Mouse (Mus musculus) heart, embryonic 16.5 days (tissue): ENCODE data around the gene Slc9c1. TPM values are rescaled to one million over a fixed set of nuclear protein-coding genes. Genes with fewer than 3 reads are reported as not detected.
"Not testable (repeated sequence)": the region's sequence is repeated elsewhere in the genome, so short reads cannot be mapped to it uniquely, and the experiment has no call there.

Experiments
- ATAC-seq: fragments of 200-750 bp; cut with Nextera tagmentation; replicated peaks from 2 replicates; pipeline ENCODE4 v1.8.0; 2017; ENCODE audit warnings: moderate number of reproducible peaks; ENCODE audit not compliant: insufficient read depth, low FRiP score; ENCODE audit errors: extremely low read depth
- H3K27ac ChIP-seq: fragments of 300-500 bp; sonication (generic); 2 replicates; pipeline ENCODE4 v1.5.1; 2014; ENCODE audit warnings: mild to moderate bottlenecking, low read length, control low read depth, moderate library complexity
- H3K27me3 ChIP-seq: fragments of 300-500 bp; sonication (generic); 2 replicates; pipeline ENCODE4 v1.6.1; 2014; ENCODE audit warnings: low read length, mixed read lengths; ENCODE audit not compliant: control insufficient read depth, insufficient read depth
- H3K36me3 ChIP-seq: fragments of 300-500 bp; sonication (generic); 2 replicates; pipeline ENCODE4 v1.6.1; 2014; ENCODE audit not compliant: control insufficient read depth, insufficient read depth
- H3K4me1 ChIP-seq: fragments of 300-500 bp; sonication (generic); 2 replicates; pipeline ENCODE4 v1.6.1; 2014; ENCODE audit warnings: low read length, mixed read lengths; ENCODE audit not compliant: control insufficient read depth, insufficient read depth
- H3K4me2 ChIP-seq: fragments of 300-500 bp; sonication (generic); 2 replicates; pipeline ENCODE4 v1.6.1; 2014; ENCODE audit warnings: low read depth, mild to moderate bottlenecking, control low read depth, low read length
- H3K4me3 ChIP-seq: fragments of 300-500 bp; sonication (generic); 2 replicates; pipeline ENCODE4 v1.5.1; 2014; ENCODE audit warnings: mild to moderate bottlenecking, control low read depth, low read length
- H3K9ac ChIP-seq: fragments of 300-500 bp; sonication (generic); 2 replicates; pipeline ENCODE4 v1.6.1; 2014; ENCODE audit warnings: low read length, control low read depth
- H3K9me3 ChIP-seq: fragments of 300-500 bp; sonication (generic); replicated peaks from 2 replicates; pipeline ENCODE4 v1.6.1; 2016; ENCODE audit warnings: low read length; ENCODE audit not compliant: control insufficient read depth
- WGBS: fragments of 180-500 bp; shearing (Covaris S2); extraction: QIAGEN DNeasy Blood & Tissue Kit; methylation state at CpG from one replicate; pipeline ENCODE4 v1.1.7; 2014; 5-methylcytosine and 5-hydroxymethylcytosine counted together
- polyA plus RNA-seq: library from polyadenylated mRNA; unstranded; fragments of >200 nt; fragmentation: Nextera tagmentation; extraction: Ambion mirVana; gene quantifications from 2 replicates; pipeline ENCODE4 v1.2.1, GENCODE M21; 2015

Gene Slc9c1
- polyA plus RNA-seq = not detected in 2 replicates

- 87% methylated on average over 5 of the region's 5 CpGs for WGBS
- Histone ChIP-seq H3K4me2 (no peak within 1 kb of the TSS), H3K27ac (no peak within 1 kb of the TSS), H3K4me3 (no peak within 1 kb of the TSS), H3K4me1 (no peaks in the 10 kb centered on the region), H3K9ac (no peak within 1 kb of the TSS), H3K36me3 (no peaks in the 10 kb centered on the region), H3K9me3 (no peaks in the 10 kb centered on the region), H3K27me3 (no peaks in the 10 kb centered on the region)
- ATAC-seq = no peak
Observed at GRCm38 (mm10) chr16:45535009-45535408, at the start of gene Slc9c1. Gene Slc9c1 (plus strand): TSS chr16:45535309.

DNA sequence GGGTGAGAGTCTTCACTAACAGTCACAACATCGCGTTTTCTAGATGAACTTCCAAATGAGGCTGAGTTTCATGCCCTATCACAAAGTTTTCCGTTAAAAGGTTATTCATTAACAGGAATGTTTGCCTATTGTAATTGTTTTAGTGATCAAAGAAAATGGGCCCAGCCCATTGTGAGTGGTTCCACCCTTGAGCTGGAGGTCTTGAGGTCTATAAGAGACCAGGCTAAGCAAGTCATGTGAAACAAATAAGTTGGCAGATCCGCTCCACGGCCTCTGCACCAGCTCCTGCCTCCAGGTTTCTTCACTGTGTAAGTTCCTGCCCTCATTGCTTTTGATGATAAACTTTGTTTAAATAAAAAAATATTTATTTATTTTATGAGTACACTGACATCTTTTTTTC, 42.2 kb upstream of the Slc9c1 start, which contains the start of gene Gm609:
Gene Gm609, minus strand, starts transcription at position 43 of the 400 bp plus-strand sequence.
- Histone ChIP-seq H3K9me3 (no peaks in the 10 kb centered on the region), H3K4me2 (no peak within 1 kb of the TSS), H3K4me1 (no peaks in the 10 kb centered on the region), H3K4me3 (no peak within 1 kb of the TSS), H3K27me3 (no peaks in the 10 kb centered on the region), H3K36me3 (no peaks in the 10 kb centered on the region), H3K27ac (no peak within 1 kb of the TSS), H3K9ac (no peak within 1 kb of the TSS)
- ATAC-seq = no peak
- 76% methylated on average over 5 of the region's 5 CpGs for WGBS

DNA sequence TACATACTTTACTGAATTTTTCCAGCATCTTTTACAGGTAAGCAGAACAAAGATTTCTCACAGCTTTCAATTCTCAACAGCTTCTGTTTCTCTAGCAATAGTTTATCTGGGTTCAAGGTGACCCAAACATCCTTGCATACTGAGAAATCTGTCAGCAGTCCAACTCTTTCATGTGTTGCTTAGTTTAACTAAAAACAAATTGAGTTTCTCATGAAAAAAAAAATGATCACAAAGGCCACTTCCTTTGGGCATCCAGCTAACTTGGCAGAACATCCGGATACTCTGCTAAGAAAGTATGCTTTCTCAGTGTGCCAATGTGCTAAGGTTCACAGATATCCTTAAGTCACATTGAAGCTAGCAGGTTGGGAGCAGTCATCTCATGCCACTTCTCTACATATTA, 39.8 kb upstream of the Slc9c1 start:
- Histone ChIP-seq H3K9me3 (no peaks in the 10 kb centered on the region), H3K9ac (no peak overlapping the region), H3K4me3 (no peak overlapping the region), H3K27ac (no peak overlapping the region), H3K36me3 (no peaks in the 10 kb centered on the region), H3K27me3 (no peaks in the 10 kb centered on the region), H3K4me2 (no peak overlapping the region), H3K4me1 (no peaks in the 10 kb centered on the region)
- 71% methylated on average over 1 of the region's 1 CpGs for WGBS
- ATAC-seq = no peak

GRCm38 (mm10) chr16:45525551-45525950, 9.6 kb upstream of the Slc9c1 start:
- Histone ChIP-seq H3K9me3 (no peaks in the 10 kb centered on the region), H3K4me1 (no peaks in the 10 kb centered on the region), H3K27me3 (no peaks in the 10 kb centered on the region), H3K27ac (no peak overlapping the region), H3K4me2 (no peak overlapping the region), H3K9ac (no peak overlapping the region), H3K36me3 (no peaks in the 10 kb centered on the region), H3K4me3 (no peak overlapping the region)
- 70% methylated on average over 5 of the region's 5 CpGs for WGBS
- no peak for ATAC-seq

- ATAC-seq = no peak
- H3K4me3 ChIP-seq = no peak within 1 kb of the TSS
- H3K4me2 ChIP-seq = no peak within 1 kb of the TSS
- H3K36me3 ChIP-seq = no peaks in the 10 kb centered on the region
- 76% methylated on average over 4 of the region's 4 CpGs for WGBS
- H3K9me3 ChIP-seq = no peaks in the 10 kb centered on the region
- H3K27ac ChIP-seq = no peak within 1 kb of the TSS
- no peak within 1 kb of the TSS for H3K9ac ChIP-seq
- H3K4me1 ChIP-seq = no peaks in the 10 kb centered on the region
- no peaks in the 10 kb centered on the region for H3K27me3 ChIP-seq
Observed at GRCm38 (mm10) chr16:45531950-45532349, 3.2 kb upstream of the Slc9c1 start, which contains the start of gene Gm17783. Gene Gm17783 (minus strand): TSS chr16:45532050.

DNA sequence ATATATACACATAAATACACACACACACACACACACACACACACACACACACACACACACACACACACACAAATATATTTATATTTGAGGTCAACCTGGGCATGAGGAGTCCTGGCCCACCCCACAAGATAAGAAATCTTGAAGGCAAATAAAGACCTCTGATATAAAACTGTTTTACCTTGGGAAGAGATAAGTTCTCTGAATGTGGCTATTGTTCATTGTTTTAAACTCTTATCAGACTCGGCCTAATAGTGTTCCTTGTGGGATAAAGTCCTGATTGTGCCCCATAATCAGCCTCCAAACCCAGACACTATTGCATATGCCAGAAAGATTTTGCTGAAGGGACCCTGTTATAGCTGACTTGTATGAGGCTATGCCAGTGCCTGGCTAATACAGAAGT, 3.2 kb downstream of the Slc9c1 start:
- ATAC-seq, H3K9ac ChIP-seq, H3K36me3 ChIP-seq, H3K4me1 ChIP-seq, H3K9me3 ChIP-seq, H3K27me3 ChIP-seq, H3K4me3 ChIP-seq, H3K4me2 ChIP-seq, H3K27ac ChIP-seq: not testable (repeated sequence)
- WGBS = 51% methylated on average over 1 of the region's 1 CpGs

GRCm38 (mm10) chr16:45542108-45542507, 7.0 kb downstream of the Slc9c1 start:
- ATAC-seq = no peak
- H3K36me3 ChIP-seq = no peaks in the 10 kb centered on the region
- H3K4me1 ChIP-seq = no peaks in the 10 kb centered on the region

DNA sequence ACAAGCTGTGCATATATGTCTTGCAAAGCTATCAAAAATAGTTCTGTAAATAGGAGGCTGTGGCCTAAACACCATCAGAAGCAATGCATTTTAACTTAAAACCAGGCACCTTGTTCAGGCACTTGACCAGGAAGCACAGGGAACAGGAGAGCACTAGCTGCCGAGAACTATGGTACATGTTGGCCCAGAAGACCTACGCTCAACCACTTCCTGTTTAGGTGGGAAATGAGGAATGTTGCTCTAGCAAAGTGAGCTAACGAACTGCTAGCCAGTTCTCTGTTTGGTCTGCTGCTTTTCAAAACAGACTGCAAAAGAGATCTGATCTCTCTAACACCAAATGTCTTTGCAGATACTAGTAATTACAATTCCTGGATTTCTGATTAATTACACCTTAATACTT, 9.2 kb downstream of the Slc9c1 start:
- Histone ChIP-seq H3K4me3 (no peak overlapping the region), H3K4me1 (no peaks in the 10 kb centered on the region), H3K9ac (no peak overlapping the region), H3K4me2 (no peak overlapping the region), H3K27me3 (no peaks in the 10 kb centered on the region), H3K27ac (no peak overlapping the region), H3K9me3 (no peaks in the 10 kb centered on the region), H3K36me3 (no peaks in the 10 kb centered on the region)
- no peak for ATAC-seq
- WGBS = 59% methylated on average over 3 of the region's 3 CpGs

More at GRCm38 (mm10) chr16:45542108-45542507, 7.0 kb downstream of the Slc9c1 start:
- Histone ChIP-seq H3K9me3 (no peaks in the 10 kb centered on the region), H3K4me3 (no peak overlapping the region), H3K9ac (no peak overlapping the region), H3K27ac (no peak overlapping the region), H3K4me2 (no peak overlapping the region), H3K27me3 (no peaks in the 10 kb centered on the region)

DNA sequence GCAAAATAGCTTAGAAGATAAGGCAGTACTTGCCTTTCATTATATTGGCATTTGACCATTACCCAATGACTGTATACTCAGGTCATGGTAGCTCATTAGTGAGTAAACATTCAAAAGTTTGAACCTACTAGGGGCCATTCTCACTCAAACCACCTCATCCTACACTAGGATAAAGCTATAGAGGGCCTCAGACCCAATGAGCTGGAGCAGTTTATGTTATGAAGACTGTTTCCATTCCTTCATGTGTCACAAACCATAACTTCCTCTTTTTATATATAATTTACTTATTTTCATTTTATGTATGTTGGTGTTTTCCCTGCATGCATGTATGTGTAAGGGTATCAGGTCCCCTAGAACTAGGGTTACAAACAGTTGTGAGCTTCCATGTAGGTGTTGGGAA, 12.9 kb downstream of the Slc9c1 start:
- Histone ChIP-seq H3K4me3 (no peak overlapping the region), H3K4me2 (no peak overlapping the region), H3K9me3 (no peaks in the 10 kb centered on the region), H3K4me1 (no peaks in the 10 kb centered on the region), H3K9ac (no peak overlapping the region), H3K27ac (no peak overlapping the region), H3K36me3 (no peaks in the 10 kb centered on the region), H3K27me3 (no peaks in the 10 kb centered on the region)
- ATAC-seq = no peak

DNA sequence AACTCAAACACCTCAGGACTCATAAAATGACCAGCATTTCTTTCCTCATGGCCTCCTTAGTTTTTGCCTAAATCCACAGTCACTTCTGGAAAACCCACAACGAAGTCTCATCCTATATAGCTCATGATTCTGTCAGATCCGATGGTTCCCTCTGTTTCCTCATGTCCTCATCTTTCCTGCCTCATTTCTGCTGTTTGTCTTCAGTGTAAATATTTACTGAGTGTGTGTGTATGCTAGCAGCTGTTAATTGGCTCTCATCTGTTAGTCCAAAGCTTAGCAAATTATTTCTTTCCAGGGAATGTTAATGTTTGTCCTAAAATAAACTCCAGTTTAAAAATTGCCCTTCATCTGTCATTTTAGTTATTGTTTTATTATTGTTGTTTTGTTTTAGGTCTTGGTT, 16.5 kb downstream of the Slc9c1 start:
- Histone ChIP-seq H3K4me3 (no peak overlapping the region), H3K27me3 (no peaks in the 10 kb centered on the region), H3K27ac (no peak overlapping the region), H3K9me3 (no peaks in the 10 kb centered on the region), H3K9ac (no peak overlapping the region), H3K4me2 (no peak overlapping the region), H3K4me1 (no peaks in the 10 kb centered on the region), H3K36me3 (no peaks in the 10 kb centered on the region)
- no peak for ATAC-seq
- 63% methylated on average over 2 of the region's 2 CpGs for WGBS
